Comparison of ENCODE assay signal across 8 mouse cellular contexts in genomic region chr9:99846820-99847219, GRCm38 (mm10). TPM values are rescaled to one million over a fixed set of nuclear protein-coding genes. Genes with fewer than 3 reads are reported as not detected.
DNase-seq lines count a peak whose midpoint lies in the region; ATAC-seq and TF ChIP-seq lines count a peak whose summit lies in the region.

No protein-coding gene starts in this region.

- H3K4me3 ChIP-seq in neural tube, embryonic 15.5 days (replicated peaks) = no peak overlapping the region
- H3K4me3 ChIP-seq in forebrain, embryonic 12.5 days (replicated peaks) = no peak overlapping the region
- H3K4me3 ChIP-seq in hindbrain, postnatal 0 days (ENCODE audit: low read length) = no peak overlapping the region
- H3K4me3 ChIP-seq in olfactory bulb, adult 2 months (ENCODE audit: insufficient read depth, low read depth, low read length) = no peak overlapping the region

- TF ChIP-seq CTCF in hindbrain, postnatal 0 days (IDR thresholded peaks at IDR 0.05; ENCODE audit: low read depth) = peak; percentile 94
- TF ChIP-seq CTCF in olfactory bulb, adult 2 months (IDR thresholded peaks at IDR 0.05; ENCODE audit: insufficient read depth, low read depth, low read length) = 0 out of 2 replicates have a peak, but pooled peaks have one; percentile 20

- no peak overlapping the region for H3K27ac ChIP-seq in neural tube, embryonic 15.5 days (replicated peaks)
- H3K27ac ChIP-seq in forebrain, embryonic 12.5 days = no peak overlapping the region
- no peak overlapping the region for H3K27ac ChIP-seq in hindbrain, postnatal 0 days
- H3K27ac ChIP-seq in olfactory bulb, adult 2 months (ENCODE audit: insufficient read depth, low read depth, low read length) = no peak overlapping the region

- no peaks in the 10 kb centered on the region for H3K27me3 ChIP-seq in neural tube, embryonic 15.5 days (replicated peaks)
- peaks cover 22% of the 10 kb centered on the region for H3K27me3 ChIP-seq in forebrain, embryonic 12.5 days
- H3K27me3 ChIP-seq in hindbrain, postnatal 0 days (ENCODE audit: insufficient read depth, low read length) = no peaks in the 10 kb centered on the region

- H3K9me3 ChIP-seq in neural tube, embryonic 15.5 days (replicated peaks) = no peaks in the 10 kb centered on the region
- H3K9me3 ChIP-seq in forebrain, embryonic 12.5 days = no peaks in the 10 kb centered on the region
- H3K9me3 ChIP-seq in hindbrain, postnatal 0 days (ENCODE audit: low read length) = no peaks in the 10 kb centered on the region

- H3K36me3 ChIP-seq in neural tube, embryonic 15.5 days = no peaks in the 10 kb centered on the region
- H3K36me3 ChIP-seq in forebrain, embryonic 12.5 days (replicated peaks) = no peaks in the 10 kb centered on the region
- H3K36me3 ChIP-seq in hindbrain, postnatal 0 days (ENCODE audit: insufficient read depth, low read length) = no peaks in the 10 kb centered on the region

- no peaks in the 10 kb centered on the region for H3K4me1 ChIP-seq in neural tube, embryonic 15.5 days
- peaks cover 7% of the 10 kb centered on the region for H3K4me1 ChIP-seq in forebrain, embryonic 12.5 days
- H3K4me1 ChIP-seq in hindbrain, postnatal 0 days (ENCODE audit: insufficient read depth, low read length) = no peaks in the 10 kb centered on the region
- H3K4me1 ChIP-seq in olfactory bulb, adult 2 months (ENCODE audit: control insufficient read depth, insufficient read depth, low read length) = no peaks in the 10 kb centered on the region

- intact Hi-C loops in left cerebral cortex, postnatal 36 days (cut with DNase I) = loop anchor here (2.0 to 5.0 kb wide), 4 partner anchors 455 to 600 kb away; no protein-coding TSS in a partner anchor

- TF ChIP-seq POLR2A in olfactory bulb, adult 2 months (IDR thresholded peaks at IDR 0.05; ENCODE audit: insufficient read depth, low read depth, low read length) = no peak

- H3K9ac ChIP-seq in neural tube, embryonic 15.5 days (replicated peaks) = no peak overlapping the region
- H3K9ac ChIP-seq in forebrain, embryonic 12.5 days = no peak overlapping the region
- no peak overlapping the region for H3K9ac ChIP-seq in hindbrain, postnatal 0 days (replicated peaks; ENCODE audit: low read length)

- WGBS in neural tube, embryonic 15.5 days = 2% methylated on average over 4 of the region's 4 CpGs
- 0% methylated on average over 4 of the region's 4 CpGs for WGBS in forebrain, embryonic 12.5 days
- WGBS in hindbrain, postnatal 0 days = 2% methylated on average over 4 of the region's 4 CpGs
- WGBS in olfactory bulb, adult 2 months = under 1% methylated on average over 4 of the region's 4 CpGs

- peak; percentile 79 for DNase-seq in neural tube, embryonic 10.5 days (ENCODE audit: extremely low spot score, low spot score)
- peak; percentile 86 for DNase-seq in brain, adult 2 months (ENCODE audit: low read depth, low spot score)
- DNase-seq in hindbrain, postnatal 0 days (ENCODE audit: low spot score) = peak; percentile 91
- DNase-seq in left cerebral cortex, postnatal 36 days (ENCODE audit: low spot score in 2 of 2) = peak; percentile 43 to 59
- DNase-seq in urinary bladder, postnatal 36 days (ENCODE audit: low spot score in 2 of 2) = peak; percentile 39 to 52

- H3K4me2 ChIP-seq in neural tube, embryonic 15.5 days = no peak overlapping the region
- no peak overlapping the region for H3K4me2 ChIP-seq in forebrain, embryonic 12.5 days
- H3K4me2 ChIP-seq in hindbrain, postnatal 0 days (ENCODE audit: low read depth, low read length) = no peak overlapping the region

- ATAC-seq in neural tube, embryonic 15.5 days (ENCODE audit: low FRiP score) = no peak; the same call in 1 of the 2 replicates
- peak; percentile 72; the same call in 1 of the 2 replicates for ATAC-seq in forebrain, embryonic 12.5 days (ENCODE audit: low FRiP score)
- no peak for ATAC-seq in hindbrain, postnatal 0 days

RNA-seq across cellular contexts. Expression of gene Sox14, which starts 29.1 kb away (rescaled TPM):
- polyA plus RNA-seq in neural tube, embryonic 15.5 days (2015; fragmentation: Nextera tagmentation; extraction: Ambion mirVana) = 8.0 and 10.2 TPM in 2 replicates
- polyA plus RNA-seq in forebrain, embryonic 12.5 days (2016; fragmentation: Nextera tagmentation; extraction: Ambion mirVana) = 4.7 and 6.6 TPM in 2 replicates
- total RNA-seq in hindbrain, postnatal 0 days (2014; rRNA removed) = 7.0 and 7.3 TPM in 2 replicates
- polyA plus RNA-seq in hindbrain, postnatal 0 days (2015; fragmentation: Nextera tagmentation; extraction: Ambion mirVana) = 5.5 and 7.1 TPM in 2 replicates
- total RNA-seq in left cerebral cortex, postnatal 36 days (2021) = not detected
- polyA plus RNA-seq in olfactory bulb, adult 2 months (2012; ENCODE audit: insufficient read depth, insufficient read length, low replicate concordance, missing spikeins) = not detected in 2 replicates
